Mouse (Mus musculus): ENCODE results near the gene Crk.

Crk gene

DNA sequence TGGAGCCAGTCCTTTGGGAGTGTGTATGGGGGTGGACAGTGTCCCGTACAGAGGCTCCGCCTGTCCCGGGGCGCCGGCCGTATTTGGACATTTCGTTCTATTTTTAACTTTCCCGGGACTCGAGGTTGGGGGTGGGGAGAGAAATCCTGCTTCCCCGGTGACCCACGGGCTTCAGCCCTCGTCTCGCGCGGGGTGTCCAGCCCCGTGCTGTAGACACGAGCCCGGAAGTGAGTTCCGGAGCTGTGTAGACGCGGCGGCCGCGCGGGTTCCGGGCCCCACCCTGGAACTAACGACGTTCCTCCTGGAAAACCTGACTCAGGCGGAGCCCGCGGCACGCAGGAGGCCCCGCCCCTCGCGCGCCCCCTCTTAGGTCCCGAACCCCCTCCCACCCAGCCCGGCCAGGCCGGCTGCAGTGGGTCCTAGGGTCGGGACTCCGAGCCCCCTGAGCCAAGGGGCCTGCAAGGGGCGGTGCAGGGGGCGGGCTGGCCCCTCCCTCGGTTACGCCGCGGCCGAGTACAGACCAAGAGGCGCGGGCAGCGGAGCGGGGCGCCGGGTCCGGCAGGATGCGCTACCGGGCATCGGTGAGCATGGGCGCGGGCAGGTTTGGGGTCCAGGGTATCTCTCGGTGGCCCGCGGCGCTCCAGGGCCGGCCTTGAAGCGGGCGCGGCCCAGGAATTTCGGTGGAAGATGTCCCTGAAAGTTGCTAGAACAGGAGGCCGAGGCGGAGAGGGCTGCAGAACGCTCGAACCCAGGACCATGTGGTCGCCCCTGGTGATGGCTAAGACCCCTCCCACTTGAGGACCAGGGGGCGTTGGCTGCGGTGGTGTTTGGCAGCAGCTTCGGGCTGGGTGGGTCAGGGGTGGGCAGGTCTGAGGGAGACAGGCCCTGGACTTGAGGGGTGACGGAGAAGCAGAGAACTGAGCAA is 23.2 kb upstream of the Crk start:
- in situ Hi-C loops (cut with MboI, MseI), result no loop called here

DNA sequence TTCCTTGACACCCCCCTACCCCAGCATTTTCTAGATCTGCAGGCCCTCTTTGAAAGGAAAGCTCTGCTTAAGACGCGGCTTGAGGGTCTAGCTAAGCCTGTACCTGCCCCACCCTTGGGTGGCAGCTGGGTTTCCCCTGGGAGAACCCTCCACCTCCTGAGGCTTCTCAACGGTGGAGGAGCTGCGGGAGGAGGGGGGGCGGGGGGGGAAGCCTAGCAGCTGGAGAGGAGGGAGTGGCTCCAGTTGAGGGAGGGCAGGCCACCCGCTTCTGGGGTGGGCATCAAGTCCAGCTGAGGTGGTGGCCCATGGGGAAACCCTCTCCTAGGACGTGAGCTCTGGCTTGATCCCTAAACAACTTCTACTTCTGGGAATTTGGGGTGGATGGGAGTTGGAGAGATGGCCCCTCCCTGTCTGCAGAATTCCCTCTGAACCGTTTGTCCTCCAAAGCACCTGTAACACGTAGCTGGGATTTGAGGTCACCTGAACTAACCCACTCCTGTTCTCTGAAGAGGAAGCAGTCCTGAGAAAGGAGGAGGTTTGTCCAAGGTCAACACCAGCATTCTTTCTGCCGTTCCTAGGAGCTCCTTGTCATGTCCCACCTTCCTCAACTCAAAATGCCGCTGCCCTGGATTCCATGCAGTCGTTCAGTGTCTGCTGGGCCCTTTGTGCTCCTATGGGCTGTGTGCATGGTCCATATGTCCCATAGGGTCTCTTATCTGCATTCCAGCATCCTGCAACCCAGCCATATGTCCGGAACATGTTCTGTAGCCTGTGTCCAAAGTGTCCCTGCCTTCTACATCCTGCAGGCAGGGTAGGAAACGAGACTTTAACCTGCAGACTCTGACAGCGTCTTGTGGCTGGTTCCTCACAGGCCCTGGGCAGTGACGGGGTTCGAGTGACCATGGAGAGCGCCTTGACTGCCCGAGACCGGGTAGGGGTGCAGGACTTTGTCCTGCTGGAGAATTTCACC is 22.2 kb upstream of the Crk start:
- in situ Hi-C loops (cut with MboI, MseI), result no loop called here

DNA sequence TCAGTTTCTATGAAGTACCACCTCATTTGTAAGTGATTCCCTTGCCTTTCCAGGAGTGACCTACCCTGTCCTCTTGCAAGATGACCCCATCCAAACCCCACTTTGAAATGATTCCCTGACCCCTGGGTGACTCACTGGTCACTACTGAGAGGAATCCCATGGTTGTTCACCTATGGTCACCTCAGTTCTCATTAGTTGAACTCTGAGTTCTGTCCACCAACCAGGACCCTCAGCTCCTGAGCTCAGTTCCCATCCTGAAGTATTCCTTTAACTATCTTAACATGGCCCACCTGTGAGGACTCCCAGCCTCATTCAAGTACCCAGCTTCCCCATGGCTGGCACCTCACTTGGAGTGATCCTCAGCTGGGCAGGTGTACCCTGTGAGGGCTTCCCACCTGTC is 21.2 kb upstream of the Crk start:
- in situ Hi-C loops (cut with MboI, MseI), result no loop called here

DNA sequence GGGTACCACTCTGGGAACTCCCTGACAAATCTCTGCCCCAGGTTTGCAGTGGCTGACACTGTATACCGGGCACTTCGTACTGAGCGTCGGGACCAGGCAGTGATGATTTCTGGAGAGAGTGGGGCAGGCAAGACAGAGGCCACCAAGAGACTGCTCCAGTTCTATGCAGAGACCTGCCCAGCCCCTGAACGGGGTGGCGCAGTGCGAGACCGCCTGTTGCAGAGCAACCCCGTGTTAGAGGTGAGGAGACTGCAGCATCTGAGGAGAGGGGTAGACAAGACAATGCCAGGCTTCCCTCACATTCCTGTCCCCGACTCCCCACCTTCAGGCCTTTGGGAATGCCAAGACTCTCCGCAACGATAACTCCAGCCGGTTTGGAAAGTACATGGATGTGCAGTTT is 20.7 kb upstream of the Crk start:
- in situ Hi-C loops (cut with MboI, MseI), result no loop called here

DNA sequence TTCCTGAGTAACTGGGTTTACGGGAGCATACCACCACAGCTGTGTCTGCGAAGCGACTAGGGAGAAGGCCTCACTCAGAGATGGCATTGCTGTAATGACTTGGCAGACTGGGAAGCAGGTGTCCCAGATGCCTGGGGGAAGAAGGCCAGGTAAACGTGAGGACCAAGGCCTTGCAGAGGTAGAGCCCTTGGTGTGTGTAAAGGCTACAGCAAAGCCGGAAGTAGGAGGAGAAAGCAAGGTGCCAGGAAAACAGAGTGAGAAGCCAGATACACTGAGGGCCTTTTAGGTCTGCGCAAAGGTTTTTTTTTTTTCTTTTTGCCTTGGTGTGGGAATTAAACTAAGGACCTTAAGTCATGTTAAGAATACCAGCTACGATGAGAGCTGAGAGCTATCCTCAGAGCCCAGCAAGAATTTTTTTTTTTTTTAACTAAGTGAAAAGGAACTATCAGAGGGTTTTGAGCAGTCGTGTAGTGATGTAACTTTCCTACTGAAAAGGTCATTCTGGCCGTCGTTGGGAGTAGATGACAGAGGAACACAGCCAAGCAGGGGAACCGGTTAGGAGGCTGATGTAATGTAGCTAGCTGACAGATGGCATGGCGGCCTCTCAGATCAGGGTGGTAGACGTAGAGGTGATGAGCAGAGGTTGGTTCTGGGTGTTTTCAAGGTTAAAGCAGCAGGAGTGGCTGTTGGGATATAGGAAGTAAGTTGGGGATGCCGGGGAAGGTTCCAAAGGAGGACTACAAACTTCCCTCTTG is 19.9 kb upstream of the Crk start:
- in situ Hi-C loops (cut with MboI, MseI), result no loop called here

DNA sequence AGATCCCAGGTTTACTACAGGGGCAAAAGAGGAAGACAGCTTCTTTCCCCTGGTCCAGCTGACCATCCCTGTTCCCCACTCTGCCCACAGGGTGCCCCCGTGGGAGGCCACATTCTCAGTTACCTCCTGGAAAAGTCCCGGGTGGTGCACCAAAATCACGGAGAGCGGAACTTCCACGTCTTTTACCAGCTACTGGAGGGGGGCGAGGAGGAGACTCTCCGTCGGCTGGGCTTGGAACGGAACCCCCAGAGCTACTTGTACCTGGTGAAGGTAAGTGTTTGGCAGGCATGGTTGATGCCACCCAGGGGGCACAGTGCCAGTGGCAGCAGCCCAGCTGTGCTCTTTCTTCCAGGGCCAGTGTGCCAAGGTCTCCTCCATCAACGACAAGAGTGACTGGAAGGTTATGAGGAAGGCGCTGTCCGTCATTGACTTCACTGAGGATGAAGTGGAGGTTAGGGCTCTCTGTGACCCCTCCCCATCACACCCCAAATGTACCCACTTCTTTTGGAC is 18.9 kb upstream of the Crk start:
- in situ Hi-C loops (cut with MboI, MseI), result no loop called here

DNA sequence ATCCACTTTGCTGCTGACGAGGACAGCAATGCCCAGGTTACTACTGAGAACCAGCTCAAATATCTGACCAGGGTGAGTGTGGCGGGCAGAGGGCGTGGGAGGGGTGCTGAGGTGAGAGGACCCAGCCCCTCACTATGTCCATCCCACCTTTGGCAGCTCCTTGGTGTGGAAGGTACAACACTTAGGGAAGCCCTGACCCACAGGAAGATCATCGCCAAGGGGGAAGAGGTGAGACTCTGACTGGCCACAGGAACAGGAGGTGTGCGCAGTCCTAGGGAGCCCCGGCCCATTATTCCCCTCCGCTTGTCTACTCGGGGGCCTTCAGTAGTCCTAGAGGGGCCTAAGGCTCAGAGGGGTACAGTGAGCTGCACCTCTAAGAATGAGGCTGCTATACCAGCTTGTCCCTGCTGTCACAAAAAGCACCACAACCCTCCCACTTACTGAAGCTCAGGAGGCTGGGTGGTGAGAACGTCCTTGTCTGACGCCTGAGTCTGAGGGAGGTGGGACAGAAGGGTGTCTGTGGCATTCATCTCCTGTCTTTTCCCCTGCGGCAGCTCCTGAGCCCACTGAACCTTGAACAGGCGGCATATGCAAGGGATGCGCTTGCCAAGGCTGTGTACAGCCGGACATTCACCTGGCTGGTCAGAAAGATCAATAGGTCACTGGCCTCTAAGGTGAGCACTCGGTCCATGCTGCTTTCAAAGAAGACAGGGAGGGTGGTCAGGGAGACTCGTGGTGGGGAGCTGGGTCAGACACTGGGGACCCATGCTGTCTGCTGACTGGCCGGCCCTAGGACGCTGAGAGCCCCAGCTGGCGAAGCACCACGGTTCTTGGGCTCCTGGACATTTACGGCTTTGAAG is 17.9 kb upstream of the Crk start:
- in situ Hi-C loops (cut with MboI, MseI), result no loop called here

DNA sequence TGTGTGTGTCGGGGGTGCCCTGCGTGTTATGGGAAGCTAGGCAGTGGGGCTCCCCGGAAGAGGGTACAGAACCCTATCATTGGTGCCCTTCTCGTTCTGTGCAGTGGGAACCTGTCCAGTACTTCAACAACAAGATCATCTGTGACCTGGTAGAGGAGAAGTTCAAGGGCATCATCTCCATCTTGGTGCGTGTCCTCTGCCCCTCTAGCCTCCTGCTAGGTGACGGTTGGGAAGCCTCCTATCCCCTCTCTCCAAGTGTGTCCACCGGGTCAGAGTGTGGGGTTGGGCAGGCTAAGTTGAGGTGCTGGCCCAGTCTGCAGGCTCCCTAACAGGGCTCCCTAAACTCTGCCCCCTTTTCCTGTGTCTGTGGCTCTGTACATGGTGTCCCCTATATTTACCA is 16.9 kb upstream of the Crk start:
- in situ Hi-C loops (cut with MboI, MseI), result no loop called here

DNA sequence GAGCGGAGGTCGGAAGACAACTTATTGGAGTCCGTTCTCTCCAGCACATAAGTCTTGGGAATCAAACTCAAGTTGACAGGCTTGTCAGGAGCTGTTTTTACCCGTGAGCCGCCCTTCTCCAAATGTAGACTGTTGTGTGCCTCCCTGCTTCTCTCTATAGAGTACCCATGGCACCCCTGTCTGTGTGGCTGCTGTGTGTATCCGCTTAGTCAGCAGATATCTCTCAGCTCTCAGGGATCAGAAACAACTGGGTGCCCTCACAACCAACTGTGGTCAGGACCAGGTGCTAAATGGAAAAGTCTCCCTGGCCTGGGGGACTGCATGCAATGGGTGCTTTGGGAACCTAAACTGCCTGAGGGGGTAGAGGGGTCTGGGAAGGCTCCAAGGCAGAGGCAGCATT is 12.8 kb upstream of the Crk start:
- in situ Hi-C loops (cut with MboI, MseI), result no loop called here

DNA sequence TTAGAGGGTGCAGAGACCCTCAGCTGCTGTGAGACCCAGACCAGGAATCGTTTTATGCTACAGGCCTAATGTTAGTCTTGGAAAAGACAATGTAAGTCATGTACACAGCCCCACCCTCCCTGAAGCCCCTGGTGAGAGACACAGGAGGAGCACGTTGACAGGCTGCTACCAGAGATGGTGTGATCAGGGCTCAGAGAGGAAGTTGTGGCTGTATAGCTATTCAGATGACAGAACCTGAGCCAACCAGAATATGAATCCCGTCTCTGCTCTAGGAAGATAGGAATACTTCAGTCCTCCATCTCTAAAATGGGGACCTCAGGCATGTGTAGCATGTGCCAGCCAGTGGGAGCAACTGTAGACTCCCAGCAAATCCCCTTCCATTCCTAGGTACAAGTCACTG is 10.4 kb upstream of the Crk start:
- in situ Hi-C loops (cut with MboI, MseI), result no loop called here

DNA sequence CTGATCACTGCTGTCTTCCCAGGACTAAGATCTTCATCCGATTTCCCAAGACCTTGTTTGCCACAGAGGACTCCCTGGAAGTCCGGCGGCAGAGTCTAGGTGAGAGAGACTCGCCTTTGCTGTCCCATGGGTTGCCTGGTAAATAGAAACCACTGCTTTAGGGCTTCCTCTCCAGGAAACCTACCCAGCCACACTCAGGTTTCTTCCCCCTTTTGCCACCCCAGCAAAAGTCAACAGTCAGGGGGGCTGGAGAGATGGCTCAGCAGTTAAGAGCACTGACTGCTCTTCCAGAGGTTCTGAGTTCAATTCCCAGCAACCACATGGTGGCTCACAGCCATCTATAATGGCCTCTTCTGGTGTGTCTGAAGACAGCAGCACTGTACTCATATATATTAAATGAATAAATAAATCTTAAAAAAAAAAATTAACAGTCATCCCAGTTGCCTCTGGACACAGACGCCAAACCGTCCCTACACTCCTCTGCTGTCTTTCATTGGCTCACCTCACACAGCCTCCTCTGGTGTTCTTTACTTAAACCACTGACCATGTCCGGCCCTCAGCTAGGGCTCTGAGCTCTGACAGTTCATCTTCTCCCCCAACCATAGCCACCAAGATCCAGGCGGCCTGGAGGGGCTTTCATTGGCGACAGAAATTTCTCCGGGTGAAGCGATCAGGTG is 9.7 kb upstream of the Crk start:
- in situ Hi-C loops (cut with MboI, MseI), result no loop called here

DNA sequence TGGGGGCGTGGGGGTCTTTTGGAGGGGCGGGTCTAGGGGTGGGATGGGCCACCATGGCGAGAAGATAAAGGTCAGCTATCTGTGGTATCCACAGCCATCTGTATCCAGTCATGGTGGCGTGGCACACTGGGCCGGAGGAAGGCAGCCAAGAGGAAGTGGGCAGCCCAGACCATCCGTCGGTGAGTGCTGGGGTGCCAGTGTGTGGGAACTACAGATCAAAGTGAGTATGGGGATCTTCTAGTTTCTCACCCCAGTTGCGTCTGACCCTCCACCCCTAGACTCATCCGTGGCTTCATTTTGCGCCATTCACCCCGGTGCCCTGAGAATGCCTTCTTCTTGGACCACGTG is 9.2 kb upstream of the Crk start:
- in situ Hi-C loops (cut with MboI, MseI), result no loop called here

DNA sequence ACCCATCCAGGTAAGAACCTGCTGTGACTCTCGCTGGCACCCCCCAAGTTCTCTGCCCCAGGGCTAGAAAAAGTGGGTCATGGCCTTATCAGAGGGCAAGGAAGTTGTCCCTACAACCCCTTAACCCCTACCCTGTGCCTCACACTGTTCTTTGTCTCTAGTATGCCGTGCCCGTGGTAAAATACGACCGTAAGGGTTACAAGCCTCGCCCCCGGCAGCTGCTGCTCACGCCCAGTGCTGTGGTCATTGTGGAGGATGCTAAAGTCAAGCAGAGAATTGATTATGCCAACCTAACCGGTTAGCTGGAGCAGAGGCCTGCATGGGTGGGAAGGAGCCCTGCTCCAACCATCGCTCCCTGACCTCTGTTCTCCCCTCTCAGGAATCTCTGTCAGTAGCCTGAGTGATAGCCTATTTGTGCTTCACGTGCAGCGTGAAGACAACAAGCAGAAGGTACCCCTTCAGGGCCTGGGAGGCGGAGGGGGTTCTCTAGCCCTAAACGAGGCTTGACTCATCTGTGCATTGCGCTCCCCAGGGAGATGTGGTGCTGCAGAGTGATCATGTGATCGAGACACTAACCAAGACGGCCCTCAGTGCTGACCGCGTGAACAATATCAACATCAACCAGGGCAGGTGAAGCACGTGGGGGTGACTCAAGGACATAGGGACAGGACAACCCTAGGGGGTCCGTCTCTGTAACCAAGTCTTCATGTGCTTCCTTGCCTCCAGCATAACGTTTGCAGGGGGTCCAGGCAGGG is 7.5 kb upstream of the Crk start:
- in situ Hi-C loops (cut with MboI, MseI), result no loop called here

DNA sequence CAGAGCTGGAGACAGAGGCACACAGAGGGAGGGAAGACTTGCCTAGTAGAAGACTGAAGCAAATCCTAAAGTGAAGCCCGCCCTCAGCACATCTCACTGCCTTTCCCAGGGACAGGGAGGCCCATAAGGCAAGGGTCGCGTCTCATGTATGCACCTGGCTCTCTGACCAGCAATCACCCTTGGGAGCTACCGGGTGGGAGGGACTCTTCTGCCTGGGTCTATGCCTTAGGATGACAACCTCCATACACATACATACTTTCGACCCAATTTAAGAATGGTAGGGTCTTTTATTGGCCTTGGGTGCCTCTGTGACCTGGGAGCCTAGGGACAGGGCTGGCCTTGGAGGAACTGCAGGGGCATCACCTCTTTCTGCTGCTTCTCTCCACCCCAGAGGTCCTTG is 5.6 kb upstream of the Crk start:
- in situ Hi-C loops (cut with MboI, MseI), result no loop called here

DNA sequence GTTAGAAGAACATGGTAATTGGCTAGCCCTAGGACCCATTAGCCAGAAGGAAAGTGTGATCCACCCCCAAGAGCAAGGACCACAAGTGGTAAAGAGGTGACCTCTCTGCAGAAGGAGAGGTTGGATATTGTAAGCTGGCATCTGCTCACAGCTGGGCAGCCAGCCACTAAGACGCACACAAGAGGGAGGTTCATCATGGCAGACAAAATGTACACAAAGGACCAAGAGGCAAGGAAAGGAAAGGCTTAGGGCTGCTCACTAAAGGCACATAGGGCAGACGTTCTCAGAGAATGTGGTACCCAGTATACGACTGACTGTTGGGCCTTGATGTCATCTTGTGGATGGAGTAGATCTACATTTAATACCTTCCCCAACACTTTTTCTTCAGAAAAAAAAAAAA is 4.2 kb upstream of the Crk start:
- in situ Hi-C loops (cut with MboI, MseI), result no loop called here

DNA sequence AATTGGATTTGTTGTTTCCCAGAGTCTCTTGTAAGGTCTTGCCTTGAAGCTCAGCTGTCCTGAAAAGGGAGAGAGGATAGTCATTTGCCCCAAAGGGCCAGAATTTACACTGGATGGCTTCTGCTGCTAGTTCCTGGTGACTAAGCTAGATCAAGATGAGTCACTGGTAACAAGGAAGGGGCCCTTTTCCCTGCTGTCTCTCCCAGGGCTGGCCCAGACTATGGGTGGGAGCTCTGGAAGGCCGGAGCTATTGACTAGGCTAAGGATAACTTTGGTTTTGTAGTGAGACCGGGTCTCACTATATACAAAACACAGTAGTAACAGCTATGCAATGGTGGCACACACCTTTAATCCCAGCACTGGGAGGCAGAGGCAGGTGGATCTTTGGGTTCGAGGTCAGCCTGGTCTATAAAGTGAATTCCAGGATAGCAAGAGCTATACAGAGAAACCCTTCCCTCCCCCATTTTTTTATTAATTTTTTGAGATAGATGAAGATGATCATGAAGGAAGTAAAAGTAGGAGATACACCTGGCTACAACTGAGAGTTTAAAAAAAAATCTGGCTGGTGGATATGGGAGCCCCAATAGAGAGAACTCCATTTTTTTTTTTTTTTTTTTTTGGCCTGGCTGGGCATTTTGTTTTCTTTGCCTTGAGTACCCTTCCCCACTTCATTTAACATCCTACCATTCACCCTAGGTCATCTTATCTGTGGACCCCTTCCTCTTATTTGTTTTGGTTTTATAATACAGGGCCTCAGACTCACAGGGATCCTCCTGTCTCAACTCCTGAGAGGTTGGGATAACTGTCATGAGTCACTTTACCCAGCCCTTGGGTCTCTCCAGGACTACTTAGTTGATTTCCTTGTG is 945 bp upstream of the Crk start:
- in situ Hi-C loops (cut with MboI, MseI), result no loop called here

DNA sequence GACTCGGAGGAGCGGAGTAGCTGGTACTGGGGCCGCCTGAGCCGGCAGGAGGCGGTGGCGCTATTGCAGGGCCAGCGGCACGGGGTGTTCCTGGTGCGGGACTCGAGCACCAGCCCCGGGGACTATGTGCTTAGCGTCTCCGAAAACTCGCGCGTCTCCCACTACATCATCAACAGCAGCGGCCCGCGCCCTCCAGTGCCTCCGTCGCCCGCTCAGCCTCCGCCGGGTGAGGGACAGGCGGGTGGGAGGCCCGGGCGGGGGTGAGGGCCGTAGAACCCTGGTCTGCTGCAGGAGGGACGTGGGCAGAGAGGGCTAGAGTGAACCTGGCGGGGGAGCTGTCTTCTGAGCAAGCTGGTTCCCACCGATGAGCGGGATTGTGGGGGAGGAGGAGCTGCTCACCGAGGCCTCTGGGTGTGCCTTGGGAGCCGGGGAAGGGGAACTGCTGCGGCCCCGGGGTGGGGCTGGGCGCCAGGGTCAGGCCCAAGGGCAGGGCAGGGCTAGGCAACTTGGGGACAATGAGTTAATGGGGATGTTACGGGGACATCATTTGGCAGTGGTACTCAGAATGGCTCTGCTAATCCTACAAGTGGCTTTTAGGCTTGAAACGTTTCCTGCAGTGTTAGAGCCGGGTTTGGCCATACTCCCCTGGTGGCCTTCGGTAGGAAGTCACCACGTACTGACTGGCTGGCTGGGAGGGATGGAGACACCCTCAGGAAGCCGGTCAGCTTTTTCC is 546 bp downstream of the Crk start:
- in situ Hi-C loops (cut with MboI, MseI), result no loop called here

DNA sequence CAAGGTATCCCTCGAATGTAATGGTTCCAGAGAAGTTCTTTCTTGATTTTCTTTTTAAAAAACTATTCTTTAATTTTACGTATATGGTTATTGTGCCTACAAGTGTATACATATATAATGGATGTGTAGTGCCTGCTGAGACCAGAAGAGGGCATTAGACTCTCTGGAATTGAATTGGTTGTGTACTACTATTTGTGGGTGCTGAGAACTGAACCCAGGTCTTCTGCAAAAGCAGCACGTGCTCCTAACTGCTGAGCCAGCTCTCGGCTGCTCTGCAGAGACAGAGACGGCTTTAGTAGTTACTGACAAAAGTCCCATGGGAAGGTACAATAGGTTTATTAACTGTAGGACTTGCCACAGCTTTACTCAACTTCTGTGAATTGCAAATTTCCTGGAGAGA is 5.4 kb downstream of the Crk start:
- in situ Hi-C loops (cut with MboI, MseI), result no loop called here

All from T-helper 1 cell (primary cell).